Mouse (Mus musculus): ENCODE results near the gene Fcor. TPM values are rescaled to one million over a fixed set of nuclear protein-coding genes. Genes with fewer than 3 reads are reported as not detected.

Gene Fcor
- polyA plus RNA-seq, 1 experiment from 2014 or later = 9.6 TPM

DNA sequence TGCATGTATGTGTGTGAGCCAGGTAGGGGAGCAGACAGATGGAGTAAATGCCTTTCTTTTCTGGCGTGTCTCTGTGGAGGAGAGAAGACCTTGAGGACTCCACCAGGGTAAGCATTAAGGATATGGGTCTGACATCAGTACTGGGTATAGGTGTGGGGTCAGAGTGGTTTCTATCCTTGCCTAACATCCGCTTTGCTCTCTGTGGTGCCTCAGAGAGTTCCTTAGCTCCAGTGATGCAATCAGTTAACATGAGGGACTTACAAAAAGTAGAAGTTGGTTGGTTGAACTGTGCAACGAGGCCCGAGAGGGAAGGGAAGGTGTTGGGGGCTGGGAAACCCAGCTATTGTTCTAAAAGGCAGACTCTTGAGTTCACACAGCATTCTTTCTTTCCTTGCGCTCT, 7.8 kb downstream of the Fcor start:
- no peak overlapping the region for H3K27ac ChIP-seq
- no peaks in the 10 kb centered on the region for H3K27me3 ChIP-seq (ENCODE audit: insufficient read depth, poor library complexity, severe bottlenecking)
- H3K4me1 ChIP-seq (replicated peaks) = no peaks in the 10 kb centered on the region
- H3K4me3 ChIP-seq = no peak overlapping the region
- 69% methylated on average over 5 of the region's 5 CpGs for WGBS
- DNase-seq (ENCODE audit: low spot score) = no peak
- no peaks in the 10 kb centered on the region for H3K36me3 ChIP-seq
- H3K9me3 ChIP-seq = no peaks in the 10 kb centered on the region

- H3K4me1 ChIP-seq (replicated peaks) = peaks cover 14% of the 10 kb centered on the region
- no peaks in the 10 kb centered on the region for H3K36me3 ChIP-seq
- H3K9me3 ChIP-seq = no peaks in the 10 kb centered on the region
- 79% methylated on average over 8 of the region's 8 CpGs for WGBS
- no peak for DNase-seq (ENCODE audit: low spot score)
- no peak overlapping the region for H3K4me3 ChIP-seq
- H3K27ac ChIP-seq = no peak overlapping the region
- H3K27me3 ChIP-seq (ENCODE audit: insufficient read depth, poor library complexity, severe bottlenecking) = no peaks in the 10 kb centered on the region
Observed at GRCm38 (mm10) chr8:3660889-3661288, 11.3 kb downstream of the Fcor start.

DNA sequence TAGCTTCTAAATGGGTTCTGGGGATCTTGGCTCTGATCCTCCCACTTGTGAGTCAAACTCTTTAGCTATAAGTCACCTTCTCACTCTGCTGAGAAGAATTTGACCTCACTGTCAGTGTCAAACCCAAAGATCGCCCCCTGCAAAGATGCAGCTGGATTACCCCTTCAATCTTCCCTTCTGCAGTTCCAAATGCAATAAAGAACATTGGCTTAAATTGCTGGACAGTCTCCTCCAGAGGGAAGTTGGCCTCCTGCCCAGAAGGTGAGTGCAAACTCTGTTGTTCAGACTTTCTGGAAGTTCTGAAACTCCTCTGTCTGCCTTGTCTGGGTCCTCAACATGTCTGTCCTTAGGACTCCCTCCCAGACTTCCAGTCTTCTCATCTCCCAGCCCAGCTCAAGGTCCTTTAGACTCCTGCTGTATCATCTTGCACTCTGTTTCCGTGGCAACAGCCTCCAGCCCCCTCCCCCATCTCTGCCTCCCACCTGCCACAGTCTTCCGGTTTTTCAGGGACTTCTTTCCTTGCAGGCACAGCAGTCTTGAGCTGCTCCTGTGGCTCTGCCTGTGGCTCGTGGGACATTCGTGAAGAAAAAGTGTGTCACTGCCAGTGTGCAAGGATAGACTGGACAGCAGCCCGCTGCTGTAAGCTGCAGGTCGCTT, 15.3 kb downstream of the Fcor start:
- DNase-seq (ENCODE audit: low spot score) = peak; percentile 51
- H3K27me3 ChIP-seq (ENCODE audit: insufficient read depth, poor library complexity, severe bottlenecking) = no peaks in the 10 kb centered on the region
- peak overlapping the region; percentile 29; the same call in 1 of the 2 replicates for H3K4me3 ChIP-seq
- no peak overlapping the region for H3K27ac ChIP-seq
- H3K4me1 ChIP-seq (replicated peaks) = peaks cover 14% of the 10 kb centered on the region
- no peaks in the 10 kb centered on the region for H3K9me3 ChIP-seq
- H3K36me3 ChIP-seq = no peaks in the 10 kb centered on the region
- WGBS = 27% methylated on average over 7 of the region's 7 CpGs

- H3K27me3 ChIP-seq (ENCODE audit: insufficient read depth, poor library complexity, severe bottlenecking) = no peaks in the 10 kb centered on the region
- no peak within 1 kb of the TSS for H3K4me3 ChIP-seq
- H3K36me3 ChIP-seq = no peaks in the 10 kb centered on the region
- H3K9me3 ChIP-seq = no peaks in the 10 kb centered on the region
- 67% methylated on average over 3 of the region's 3 CpGs for WGBS
- peaks cover 14% of the 10 kb centered on the region for H3K4me1 ChIP-seq (replicated peaks)
- no peak within 1 kb of the TSS for H3K27ac ChIP-seq
- no peak for DNase-seq (ENCODE audit: low spot score)
Observed at GRCm38 (mm10) chr8:3655526-3655925, 16.6 kb downstream of the Fcor start, which contains the start of gene Retn. Gene Retn (plus strand): TSS chr8:3655770.

GRCm38 (mm10) chr8:3654726-3655508, 17.2 kb downstream of the Fcor start:
- WGBS = 75% methylated on average over 11 of the region's 11 CpGs
- H3K4me1 ChIP-seq (replicated peaks) = peaks cover 14% of the 10 kb centered on the region
- no peak overlapping the region for H3K27ac ChIP-seq
- DNase-seq (ENCODE audit: low spot score) = no peak
- H3K36me3 ChIP-seq = no peaks in the 10 kb centered on the region
- no peaks in the 10 kb centered on the region for H3K9me3 ChIP-seq
- no peaks in the 10 kb centered on the region for H3K27me3 ChIP-seq (ENCODE audit: insufficient read depth, poor library complexity, severe bottlenecking)
- no peak overlapping the region for H3K4me3 ChIP-seq

- Histone ChIP-seq H3K4me1 (replicated peaks) (peaks cover 19% of the 10 kb centered on the region), H3K27ac (no peak overlapping the region), H3K36me3 (no peaks in the 10 kb centered on the region), H3K27me3 (ENCODE audit: insufficient read depth, poor library complexity, severe bottlenecking) (no peaks in the 10 kb centered on the region), H3K4me3 (no peak overlapping the region), H3K9me3 (no peaks in the 10 kb centered on the region)
- 65% methylated on average over 3 of the region's 3 CpGs for WGBS
- no peak for DNase-seq (ENCODE audit: low spot score)
Observed at GRCm38 (mm10) chr8:3652845-3653244, 19.3 kb downstream of the Fcor start.

DNA sequence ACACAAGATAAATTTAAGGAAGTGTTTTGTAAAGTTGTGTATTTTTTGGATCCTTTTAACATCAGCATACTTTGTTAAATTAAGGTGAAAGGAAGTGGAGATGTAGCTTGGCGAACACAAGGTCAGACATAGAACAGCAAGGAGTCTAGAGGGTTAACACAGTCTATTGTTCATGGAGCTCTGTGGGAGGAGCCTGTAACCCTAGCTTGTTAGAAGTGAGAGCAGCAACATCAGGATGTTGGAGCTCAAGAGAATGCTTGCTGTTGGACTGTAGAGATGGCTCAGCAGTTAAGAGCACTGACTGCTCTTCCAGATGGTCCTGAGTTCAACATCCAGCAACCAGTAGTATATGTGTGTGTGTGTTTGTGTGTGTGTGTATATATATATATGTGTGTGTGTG, 23.2 kb downstream of the Fcor start:
- Histone ChIP-seq H3K36me3 (no peaks in the 10 kb centered on the region), H3K9me3 (no peaks in the 10 kb centered on the region), H3K27ac (no peak overlapping the region), H3K27me3 (ENCODE audit: insufficient read depth, poor library complexity, severe bottlenecking) (no peaks in the 10 kb centered on the region), H3K4me3 (no peak overlapping the region), H3K4me1 (replicated peaks) (0 out of 2 replicates have a peak, but pooled peaks cover 5% of the 10 kb centered on the region)
- 38% methylated on average over 1 of the region's 1 CpGs for WGBS
- no peak for DNase-seq (ENCODE audit: low spot score)

DNA sequence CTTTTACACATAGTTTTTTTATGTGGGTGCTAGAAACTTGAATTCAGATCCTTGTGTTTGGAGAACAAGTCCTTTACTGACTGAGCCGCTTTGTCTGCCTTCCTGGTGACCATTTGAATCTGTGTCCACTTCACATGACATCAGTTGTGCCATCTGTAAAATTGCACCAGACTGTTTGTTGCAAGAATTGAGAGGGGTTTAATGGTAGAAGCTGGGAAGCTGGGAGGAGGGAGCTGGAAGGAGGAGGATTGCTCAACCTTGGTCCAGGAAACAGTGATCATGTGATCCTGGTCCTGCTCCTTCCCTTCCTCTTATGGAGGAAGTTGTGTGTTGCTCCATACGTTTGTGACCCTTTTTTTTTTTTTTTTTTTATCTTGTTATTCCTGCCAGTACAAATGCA, 23.9 kb downstream of the Fcor start:
- DNase-seq (ENCODE audit: low spot score) = no peak
- Histone ChIP-seq H3K4me1 (replicated peaks) (0 out of 2 replicates have a peak, but pooled peaks cover 5% of the 10 kb centered on the region), H3K4me3 (no peak overlapping the region), H3K9me3 (no peaks in the 10 kb centered on the region), H3K27ac (no peak overlapping the region), H3K36me3 (no peaks in the 10 kb centered on the region), H3K27me3 (ENCODE audit: insufficient read depth, poor library complexity, severe bottlenecking) (no peaks in the 10 kb centered on the region)
- whole genome bisulfite sequencing = 67% methylated on average over 2 of the region's 2 CpGs

- no peaks in the 10 kb centered on the region for H3K9me3 ChIP-seq
- no peak for DNase-seq (ENCODE audit: low spot score)
- H3K4me3 ChIP-seq = no peak overlapping the region
- 83% methylated on average over 4 of the region's 4 CpGs for WGBS
- H3K27ac ChIP-seq = no peak overlapping the region
- no peaks in the 10 kb centered on the region for H3K36me3 ChIP-seq
- no peaks in the 10 kb centered on the region for H3K27me3 ChIP-seq (ENCODE audit: insufficient read depth, poor library complexity, severe bottlenecking)
- H3K4me1 ChIP-seq (replicated peaks) = 0 out of 2 replicates have a peak, but pooled peaks cover 5% of the 10 kb centered on the region
Observed at GRCm38 (mm10) chr8:3647561-3647960, 24.6 kb downstream of the Fcor start.

DNA sequence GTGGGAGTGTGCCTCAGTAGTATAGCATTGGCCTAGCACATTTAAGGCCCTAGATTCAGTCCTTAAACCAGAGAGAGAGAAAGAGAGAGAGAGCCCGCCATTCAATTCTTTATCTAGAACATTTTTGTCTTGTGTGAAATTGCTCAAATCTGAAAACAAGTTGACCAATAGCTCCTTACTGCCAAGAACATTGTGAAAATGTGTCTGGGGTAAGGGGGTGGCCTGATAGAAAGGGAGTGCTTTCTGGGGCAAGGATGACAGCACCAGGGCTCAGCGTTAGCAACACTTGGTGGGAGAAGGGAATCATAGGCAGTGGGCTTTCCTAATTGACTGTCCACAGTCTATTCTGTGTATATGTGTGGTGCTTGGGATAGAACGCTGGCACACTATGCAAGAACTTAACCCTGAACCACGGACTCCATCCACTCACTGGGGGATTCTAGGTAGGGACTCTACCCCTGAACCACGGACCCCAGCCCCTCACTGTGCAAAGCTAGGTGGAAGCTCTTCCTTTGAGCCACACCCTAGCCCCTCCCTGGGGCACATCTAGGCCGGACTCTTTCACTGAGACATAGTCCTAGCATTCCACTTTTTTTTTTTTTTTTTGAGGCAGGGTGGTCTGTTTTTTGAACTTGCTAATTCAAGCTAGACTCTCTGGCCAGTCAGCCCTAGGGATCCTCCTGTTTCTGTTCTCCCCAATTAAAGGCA, 25.2 kb downstream of the Fcor start:
- no peak overlapping the region for H3K27ac ChIP-seq
- no peaks in the 10 kb centered on the region for H3K27me3 ChIP-seq (ENCODE audit: insufficient read depth, poor library complexity, severe bottlenecking)
- H3K36me3 ChIP-seq = no peaks in the 10 kb centered on the region
- 88% methylated on average over 6 of the region's 6 CpGs for WGBS
- H3K4me1 ChIP-seq (replicated peaks) = 0 out of 2 replicates have a peak, but pooled peaks cover 5% of the 10 kb centered on the region
- H3K9me3 ChIP-seq = no peaks in the 10 kb centered on the region
- no peak overlapping the region for H3K4me3 ChIP-seq
- DNase-seq (ENCODE audit: low spot score) = no peak

- DNase-seq (ENCODE audit: low spot score) = no peak
- 0 out of 2 replicates have a peak, but pooled peaks cover 5% of the 10 kb centered on the region for H3K36me3 ChIP-seq
- no peaks in the 10 kb centered on the region for H3K9me3 ChIP-seq
- H3K4me1 ChIP-seq (replicated peaks) = 0 out of 2 replicates have a peak, but pooled peaks cover 5% of the 10 kb centered on the region
- WGBS = 26% methylated on average over 5 of the region's 5 CpGs
- no peaks in the 10 kb centered on the region for H3K27me3 ChIP-seq (ENCODE audit: insufficient read depth, poor library complexity, severe bottlenecking)
- no peak overlapping the region for H3K4me3 ChIP-seq
- no peak overlapping the region for H3K27ac ChIP-seq
Observed at GRCm38 (mm10) chr8:3645804-3646203, 26.4 kb downstream of the Fcor start.

DNA sequence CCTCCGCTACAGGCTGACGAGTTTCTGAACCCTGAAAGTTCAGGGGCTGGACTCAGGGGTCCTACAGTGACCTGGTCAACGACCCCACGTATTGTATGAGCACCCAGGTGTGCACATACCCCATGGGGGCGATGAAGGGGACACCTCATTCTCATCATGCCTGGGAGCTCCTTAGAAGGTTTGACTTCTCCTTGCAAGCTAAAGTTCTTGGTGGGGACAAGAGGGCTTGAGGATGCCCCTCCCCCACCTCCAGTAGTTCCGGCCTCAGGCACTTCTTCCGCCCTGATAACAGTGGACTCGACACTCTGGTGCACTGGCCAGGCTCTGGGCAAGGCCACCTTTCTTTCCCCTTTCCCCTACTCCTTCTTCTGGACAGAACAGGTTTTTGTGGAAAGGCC, 40.7 kb downstream of the Fcor start:
- DNase-seq (ENCODE audit: low spot score) = no peak
- Histone ChIP-seq H3K36me3 (peaks cover 19% of the 10 kb centered on the region), H3K27ac (peak overlapping the region; percentile 80)

More for the DNA sequence above, 40.7 kb downstream of the Fcor start:
- peak overlapping the region; percentile 66 for H3K4me3 ChIP-seq
- WGBS = 19% methylated on average over 8 of the region's 8 CpGs
- peaks cover 23% of the 10 kb centered on the region; the same call in 1 of the 2 replicates for H3K27me3 ChIP-seq (ENCODE audit: insufficient read depth, poor library complexity, severe bottlenecking)
- H3K4me1 ChIP-seq (replicated peaks) = peaks cover 9% of the 10 kb centered on the region
- no peaks in the 10 kb centered on the region for H3K9me3 ChIP-seq
